Mouse (Mus musculus): ENCODE measurements around the gene Lrrc27.

The Lrrc27 gene

DNA sequence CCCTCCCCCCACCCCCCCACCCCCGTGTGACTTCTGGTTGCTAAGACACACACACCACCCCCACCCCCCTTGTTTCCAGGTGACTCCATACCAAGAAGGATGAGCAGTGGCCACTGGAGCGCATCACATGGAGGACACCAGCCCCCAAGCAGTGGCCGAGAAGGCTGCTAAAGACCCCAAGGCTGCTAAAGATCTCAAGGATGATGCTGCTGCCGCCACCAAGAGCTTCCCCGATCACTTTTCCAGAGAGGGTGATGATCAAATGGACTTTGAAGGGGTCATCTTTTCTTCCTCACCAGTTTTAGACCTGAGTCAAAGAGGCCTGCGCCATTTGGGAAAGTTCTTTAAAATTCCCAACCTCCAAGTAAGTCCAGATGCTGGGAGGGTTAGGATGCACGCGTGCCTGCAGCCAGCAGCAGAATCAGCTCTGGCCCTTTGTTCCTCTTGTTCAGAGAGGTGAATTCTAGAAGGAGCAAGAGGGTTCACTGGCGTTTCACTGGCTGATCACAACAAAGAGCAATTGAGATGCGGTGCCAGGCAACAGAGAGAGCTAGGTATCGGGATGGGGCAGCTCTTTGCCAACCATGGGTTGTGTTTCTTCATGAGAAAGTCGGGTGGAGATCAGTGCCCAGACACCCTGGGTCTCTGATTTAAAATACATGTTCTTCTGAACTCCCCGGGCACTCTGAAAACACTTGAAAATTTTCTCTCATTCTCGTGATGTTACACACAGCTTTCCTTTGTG, 2.0 kb downstream of the Lrrc27 start:
- DNase-seq (ENCODE audit: low spot score) = no peak

DNA sequence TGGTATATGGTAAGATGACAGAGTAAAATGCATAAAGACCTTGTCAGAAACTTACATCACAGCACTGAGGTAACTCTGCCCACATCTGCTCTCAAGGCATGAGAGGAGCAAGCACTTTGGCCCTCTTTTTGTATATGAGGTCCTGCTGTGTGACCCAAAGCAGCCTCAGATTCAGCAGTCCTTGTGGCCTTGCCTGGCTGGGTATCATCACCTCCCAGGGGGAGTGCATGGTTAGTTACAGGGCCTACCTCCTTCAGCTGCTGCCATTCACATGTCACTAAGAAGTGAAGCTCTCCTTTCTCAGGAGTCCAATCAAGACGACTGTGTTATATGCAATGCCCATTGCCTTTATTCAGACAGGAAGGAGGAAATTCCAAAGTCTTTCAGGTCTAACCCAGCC, 2.7 kb downstream of the Lrrc27 start:
- DNase-seq (ENCODE audit: low spot score) = no peak

DNA sequence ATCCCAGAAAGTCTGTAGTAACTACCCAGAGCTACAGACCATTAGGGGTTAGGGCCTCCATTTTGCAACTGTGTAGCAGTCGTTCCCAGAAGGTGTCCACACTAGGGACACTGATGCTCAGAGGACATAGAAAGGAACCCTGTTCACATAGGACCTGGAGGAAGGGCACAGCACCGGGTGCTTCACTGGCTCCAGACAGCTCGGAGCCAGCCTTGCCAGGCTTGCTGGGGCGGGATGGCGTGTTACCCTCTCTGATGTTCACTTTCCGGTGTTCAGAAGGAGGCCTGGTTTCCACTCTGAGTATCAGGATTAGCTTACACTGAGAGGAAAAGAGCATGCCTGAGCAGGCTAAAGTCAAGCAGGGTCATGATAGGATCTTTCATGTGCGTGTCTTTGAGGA, 3.2 kb downstream of the Lrrc27 start:
- DNase-seq (ENCODE audit: low spot score) = no peak

DNA sequence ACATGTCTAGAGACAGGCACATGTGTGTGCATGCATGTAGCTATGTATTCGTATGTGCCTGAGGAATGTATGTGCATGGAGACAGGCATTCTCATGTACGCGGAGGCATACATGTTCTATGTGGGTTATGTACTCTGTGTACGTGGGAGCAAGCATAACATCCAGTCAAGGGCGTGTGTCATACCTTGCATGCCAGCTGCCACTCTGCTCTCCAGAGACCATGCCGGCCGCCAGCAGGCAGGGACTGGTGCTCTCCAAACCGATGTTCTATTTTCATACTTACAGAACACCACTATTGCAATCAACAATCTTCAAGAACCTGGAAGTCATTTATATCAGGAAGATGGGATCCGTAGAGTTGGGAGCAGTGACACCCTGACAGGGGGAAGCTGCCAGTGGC, 3.7 kb downstream of the Lrrc27 start:
- no peak for DNase-seq (ENCODE audit: low spot score)

DNA sequence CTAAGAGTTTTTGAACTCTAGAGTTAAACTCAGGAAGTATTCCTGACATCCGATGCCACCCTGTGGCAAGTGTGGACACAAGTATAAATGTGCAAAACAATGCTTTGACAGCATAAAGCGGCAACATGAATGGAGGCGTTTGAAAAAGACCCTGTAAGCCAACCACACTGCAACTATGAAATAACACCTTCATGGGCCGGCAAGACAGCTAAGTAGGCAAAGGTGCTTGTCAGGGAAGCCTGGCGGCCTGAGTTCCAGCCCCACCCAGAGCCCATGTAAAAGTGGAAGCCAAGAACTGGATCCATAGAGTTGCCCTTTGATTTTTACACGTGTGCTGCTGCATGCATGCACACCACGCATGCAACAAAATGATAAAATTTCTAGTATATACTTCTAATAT, 4.3 kb downstream of the Lrrc27 start:
- DNase-seq (ENCODE audit: low spot score) = no peak

DNA sequence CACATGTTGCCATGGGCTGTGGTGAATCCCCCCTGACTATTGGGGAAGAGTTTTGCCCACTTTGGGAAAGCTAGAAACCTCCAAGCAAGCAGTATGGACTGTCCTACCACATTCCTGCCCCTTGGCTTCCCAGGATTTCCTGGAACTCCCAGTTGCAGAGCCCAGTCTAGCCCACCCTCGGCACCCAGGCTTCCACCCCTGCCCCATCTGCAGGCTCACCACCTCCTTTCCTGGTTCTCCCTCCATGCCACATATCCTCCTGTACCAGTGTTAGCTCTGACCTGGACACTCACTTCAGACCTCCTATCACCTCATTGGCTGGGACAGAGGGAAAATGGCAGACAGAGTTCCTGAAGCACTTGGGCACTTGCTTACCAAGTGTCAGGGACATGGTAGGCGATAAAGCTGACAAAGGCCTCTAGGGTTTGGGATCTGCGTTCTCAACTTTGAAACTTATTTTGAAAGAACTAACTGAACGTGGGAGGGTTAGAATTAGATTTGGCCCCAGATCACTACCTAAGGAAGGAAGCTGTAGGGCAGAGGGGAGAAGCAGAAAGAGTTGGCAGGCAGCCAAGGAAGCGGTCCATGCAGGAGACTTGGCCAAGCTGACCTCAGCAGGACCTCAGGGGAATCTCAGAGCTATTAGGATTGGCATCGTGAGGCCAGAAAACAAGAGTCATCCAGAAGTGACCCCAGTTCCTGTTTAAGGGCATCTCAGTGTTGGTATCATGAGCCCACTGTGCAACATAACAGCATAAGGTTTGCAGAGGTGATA, 6.0 kb downstream of the Lrrc27 start:
- no peak for DNase-seq (ENCODE audit: low spot score)

DNA sequence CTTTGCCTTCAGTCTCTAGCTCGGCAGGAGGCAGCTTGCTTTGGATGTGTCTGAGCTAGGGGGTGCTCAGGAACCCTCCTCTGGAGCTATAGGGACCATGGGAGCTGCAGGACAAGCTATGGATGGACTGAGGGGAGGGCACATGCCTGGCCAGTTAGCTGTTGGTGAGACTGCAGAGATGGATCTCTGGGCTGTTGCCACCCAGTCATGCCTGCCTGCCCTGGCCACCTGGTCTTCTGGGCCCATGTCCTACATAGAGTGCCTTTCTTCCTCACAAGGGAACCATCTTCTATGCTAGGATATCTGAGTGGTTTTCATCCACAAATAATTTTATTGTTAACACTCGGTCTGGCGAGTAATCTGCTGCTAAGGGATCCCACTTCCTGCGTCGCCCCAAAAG, 6.7 kb downstream of the Lrrc27 start:
- no peak for DNase-seq (ENCODE audit: low spot score)

DNA sequence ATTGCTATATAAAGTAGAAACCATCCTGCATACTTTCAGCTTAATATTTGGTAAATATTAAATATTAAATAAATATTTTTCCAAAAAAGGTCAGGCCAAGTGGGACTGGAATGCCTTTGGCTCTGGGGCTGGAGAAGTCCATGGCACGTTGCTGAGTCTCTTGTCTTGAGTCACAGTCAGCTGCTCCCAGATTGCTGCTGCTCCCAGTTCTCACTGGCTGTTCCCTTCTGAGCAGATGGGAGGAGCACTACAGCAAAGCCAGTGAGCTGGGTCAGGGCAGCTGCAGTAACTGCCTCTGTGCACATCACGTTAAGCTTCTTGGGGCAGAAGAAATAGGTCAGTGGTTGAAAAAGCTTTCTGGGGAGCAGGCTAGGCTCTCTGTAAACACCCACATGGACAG, 7.5 kb downstream of the Lrrc27 start:
- no peak for DNase-seq (ENCODE audit: low spot score)

DNA sequence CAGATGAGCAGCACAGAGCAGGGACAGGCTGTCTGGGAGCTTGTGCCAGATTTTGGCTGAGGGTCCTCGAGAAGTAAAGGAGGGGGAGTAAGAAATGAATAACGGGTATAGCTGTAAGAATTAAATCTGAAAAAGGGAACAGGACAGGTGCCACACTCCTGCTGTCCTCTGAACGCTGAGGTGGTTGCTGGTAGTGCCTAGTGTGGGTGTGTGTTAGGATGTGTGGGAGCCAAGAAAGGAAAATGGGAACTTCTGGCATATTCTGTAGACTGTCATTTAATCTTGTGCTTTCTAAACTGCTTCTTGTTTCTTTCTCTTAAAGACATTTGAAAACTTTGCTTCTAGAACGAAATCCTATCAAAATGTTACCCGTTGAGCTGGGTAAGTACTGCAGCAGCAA, 8.3 kb downstream of the Lrrc27 start:
- DNase-seq (ENCODE audit: low spot score) = no peak

DNA sequence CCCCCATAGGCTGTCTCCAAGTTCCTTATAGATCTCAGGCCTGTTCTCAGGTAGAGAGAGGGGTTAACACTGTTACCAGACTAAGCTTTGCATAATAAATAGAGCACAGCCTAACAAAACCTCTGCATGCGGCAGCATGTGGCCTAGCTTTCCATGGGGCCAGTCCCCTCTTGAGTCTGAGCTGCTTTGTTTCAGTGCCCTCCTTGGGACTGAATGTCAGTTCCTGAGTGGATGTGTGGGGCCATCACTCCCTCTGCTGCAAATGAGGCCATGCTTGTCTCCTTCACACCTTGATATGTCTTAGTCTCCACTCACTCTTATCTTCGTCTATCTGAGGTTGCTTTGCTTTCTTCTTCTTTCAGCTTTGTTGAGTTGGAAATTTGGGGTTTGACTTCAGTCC, 9.1 kb downstream of the Lrrc27 start:
- DNase-seq (ENCODE audit: low spot score) = no peak

DNA sequence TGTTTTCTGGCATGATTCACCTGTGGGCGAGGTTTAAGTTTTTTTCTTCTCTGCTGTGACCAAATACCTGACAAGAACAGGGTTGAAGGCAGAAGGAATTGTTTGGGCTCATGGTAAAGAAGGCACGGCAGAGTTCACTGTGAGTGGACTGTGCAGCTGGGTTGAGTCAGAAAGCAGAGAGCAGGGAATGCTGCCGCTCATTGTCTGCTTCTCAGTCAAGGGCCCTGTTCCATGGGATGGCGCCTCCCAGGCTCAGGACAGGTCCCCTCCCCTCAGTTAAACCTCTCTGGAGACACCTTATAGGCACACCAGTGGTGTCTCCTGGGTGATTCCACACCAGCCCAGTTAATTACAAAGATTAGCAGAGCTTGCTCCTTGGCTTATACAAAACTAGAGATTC, 9.6 kb downstream of the Lrrc27 start:
- no peak for DNase-seq (ENCODE audit: low spot score)

DNA sequence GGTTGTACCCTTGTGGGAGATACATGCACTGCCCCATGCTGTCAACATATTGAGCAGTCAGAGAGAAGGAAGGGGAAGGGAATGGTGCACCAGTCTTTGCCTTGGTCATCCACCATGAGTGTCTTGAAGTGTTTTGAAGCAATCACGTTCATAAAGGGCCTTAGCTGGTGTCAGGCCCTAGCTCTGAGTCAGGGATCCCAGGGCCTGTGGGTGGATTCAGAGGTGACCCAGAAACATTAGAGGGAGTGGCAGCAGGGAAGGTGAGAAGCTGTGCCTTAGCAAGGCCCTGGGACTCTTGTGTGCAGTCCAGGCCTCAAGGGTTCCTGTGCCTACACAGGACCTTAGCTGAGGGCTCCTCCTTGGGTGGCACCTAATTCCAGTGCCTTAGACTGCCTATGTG, 11.3 kb downstream of the Lrrc27 start:
- DNase-seq (ENCODE audit: low spot score) = no peak

DNA sequence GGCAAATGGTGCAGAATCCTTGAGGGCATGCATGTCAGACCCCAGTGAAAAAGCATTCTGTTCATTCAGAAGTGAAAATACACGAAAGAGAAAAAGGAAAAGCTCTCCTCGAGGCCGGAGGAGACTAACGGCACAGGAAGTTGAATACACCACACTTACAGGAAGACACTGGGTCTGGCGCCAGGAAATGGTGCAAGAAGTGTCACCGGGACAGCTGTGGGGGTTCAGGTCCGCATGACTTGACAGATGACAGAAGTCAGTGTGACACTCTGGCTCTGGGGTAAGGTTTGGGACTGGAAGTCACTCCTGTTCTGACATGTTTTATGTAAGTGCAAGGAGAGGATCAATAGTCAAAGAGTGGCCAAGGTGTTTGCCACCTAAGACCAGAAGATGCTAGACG, 11.9 kb downstream of the Lrrc27 start:
- no peak for DNase-seq (ENCODE audit: low spot score)

DNA sequence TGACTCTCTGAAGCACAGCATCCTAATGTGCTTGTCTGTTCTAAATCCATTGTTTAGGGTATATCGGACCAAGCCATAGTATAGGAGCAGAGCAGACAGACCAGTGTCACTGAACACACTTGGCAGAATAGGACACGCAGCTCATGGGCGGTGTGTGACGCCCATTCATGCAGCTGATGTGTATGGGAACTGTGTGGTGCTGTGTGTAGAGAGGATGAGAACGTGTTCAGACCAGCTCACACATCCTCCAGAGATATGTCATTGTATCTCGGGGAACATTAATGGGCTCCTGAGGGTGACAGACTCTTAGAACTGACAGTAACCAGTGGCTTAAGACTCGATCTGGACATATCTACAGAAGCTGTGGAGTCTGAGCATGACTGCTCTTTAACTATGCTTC, 13.6 kb downstream of the Lrrc27 start:
- no peak for DNase-seq (ENCODE audit: low spot score)

DNA sequence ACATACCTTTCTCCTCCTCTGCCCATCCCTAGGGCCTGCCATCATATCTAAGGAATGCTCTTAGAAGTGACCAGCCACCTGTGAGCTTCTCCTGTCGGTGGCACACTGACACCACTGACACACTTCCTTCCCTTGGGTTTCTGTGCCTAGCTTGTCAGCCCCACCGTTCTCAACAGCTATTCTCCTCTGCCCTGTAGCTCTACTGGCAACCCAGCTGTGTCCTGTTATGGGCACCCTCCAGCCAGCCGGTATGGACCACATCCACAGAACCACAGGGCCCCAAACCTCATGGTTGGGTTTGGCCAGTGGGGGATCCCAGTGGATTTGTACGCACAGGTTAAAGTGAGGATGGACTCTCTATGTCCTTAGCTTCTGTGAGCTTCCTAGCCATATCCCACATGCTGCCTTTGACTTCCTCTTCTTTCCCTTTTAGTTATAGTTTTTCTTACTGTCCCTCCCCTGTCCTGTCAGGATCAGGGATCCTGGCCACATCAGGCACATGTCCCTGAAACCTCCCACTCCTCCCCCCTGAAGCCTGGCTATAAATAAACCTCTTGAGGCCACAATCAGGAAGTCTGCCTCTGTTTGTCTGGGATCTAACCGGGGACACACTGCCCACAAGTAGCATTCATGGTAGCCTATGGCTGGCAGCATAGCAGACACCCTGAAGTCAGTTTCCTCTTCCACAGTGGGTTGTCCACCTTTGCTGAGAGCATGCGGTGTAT, 15.8 kb downstream of the Lrrc27 start:
- no peak for DNase-seq (ENCODE audit: low spot score)

DNA sequence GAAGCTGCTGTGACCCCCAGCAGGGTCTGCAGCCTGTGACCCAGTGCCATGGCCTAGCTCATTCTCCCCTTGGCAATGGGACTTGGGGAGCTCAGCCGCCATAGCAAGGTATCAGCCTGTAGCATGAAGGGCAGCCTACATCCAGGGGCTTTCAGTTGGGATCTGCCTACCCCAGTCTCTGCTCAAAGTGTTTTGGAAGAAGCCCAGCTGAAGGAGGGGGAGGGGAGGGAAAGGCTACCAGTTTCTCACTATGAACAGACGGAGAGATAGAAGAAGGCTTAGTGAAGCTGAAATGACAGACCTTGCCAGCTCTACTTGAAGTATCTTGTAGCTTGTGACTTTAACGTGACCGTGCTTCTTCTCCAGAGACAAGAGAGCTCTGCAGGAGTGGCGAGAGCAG, 17.0 kb downstream of the Lrrc27 start:
- DNase-seq (ENCODE audit: low spot score) = no peak

DNA sequence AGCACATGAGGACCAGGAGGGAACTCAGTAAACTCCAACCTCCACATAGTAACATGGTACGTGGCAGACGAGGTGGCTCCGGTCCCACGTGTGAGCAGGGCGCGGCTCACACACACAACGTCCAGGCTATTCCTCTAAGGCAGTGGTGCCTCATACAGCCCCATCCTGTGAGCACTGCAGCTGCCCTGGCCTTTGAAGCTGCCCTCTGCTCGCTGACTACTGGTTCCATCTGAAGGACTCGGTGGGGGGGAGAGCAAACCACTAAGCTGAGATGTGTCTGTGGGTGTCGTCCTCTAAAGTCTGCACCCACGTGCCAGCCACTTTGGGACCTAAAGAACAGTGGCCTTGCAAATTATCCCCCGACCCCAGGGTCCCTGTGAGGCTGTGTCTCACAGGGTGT, 17.5 kb downstream of the Lrrc27 start:
- DNase-seq (ENCODE audit: low spot score) = no peak

DNA sequence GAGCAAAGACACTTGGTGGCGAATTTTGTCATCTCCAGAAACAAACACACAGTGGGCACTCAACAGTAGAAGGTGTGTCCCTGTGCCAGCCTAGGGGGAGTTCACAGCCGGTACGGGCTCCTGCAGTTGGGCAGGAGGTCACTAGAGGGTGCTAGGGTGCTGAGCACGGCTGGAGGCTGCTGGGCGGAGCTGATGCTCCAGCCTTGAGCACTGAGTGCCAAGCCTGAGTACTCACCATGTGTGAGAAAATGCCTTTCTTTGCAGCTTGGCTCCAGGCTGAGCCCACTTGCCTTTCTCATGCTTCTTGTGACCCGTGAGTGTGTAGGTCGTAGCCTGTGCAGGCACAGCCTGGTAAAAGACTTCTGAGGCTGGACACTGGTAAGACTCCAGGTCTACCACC, 20.9 kb downstream of the Lrrc27 start:
- DNase-seq (ENCODE audit: low spot score) = peak; percentile 91

DNA sequence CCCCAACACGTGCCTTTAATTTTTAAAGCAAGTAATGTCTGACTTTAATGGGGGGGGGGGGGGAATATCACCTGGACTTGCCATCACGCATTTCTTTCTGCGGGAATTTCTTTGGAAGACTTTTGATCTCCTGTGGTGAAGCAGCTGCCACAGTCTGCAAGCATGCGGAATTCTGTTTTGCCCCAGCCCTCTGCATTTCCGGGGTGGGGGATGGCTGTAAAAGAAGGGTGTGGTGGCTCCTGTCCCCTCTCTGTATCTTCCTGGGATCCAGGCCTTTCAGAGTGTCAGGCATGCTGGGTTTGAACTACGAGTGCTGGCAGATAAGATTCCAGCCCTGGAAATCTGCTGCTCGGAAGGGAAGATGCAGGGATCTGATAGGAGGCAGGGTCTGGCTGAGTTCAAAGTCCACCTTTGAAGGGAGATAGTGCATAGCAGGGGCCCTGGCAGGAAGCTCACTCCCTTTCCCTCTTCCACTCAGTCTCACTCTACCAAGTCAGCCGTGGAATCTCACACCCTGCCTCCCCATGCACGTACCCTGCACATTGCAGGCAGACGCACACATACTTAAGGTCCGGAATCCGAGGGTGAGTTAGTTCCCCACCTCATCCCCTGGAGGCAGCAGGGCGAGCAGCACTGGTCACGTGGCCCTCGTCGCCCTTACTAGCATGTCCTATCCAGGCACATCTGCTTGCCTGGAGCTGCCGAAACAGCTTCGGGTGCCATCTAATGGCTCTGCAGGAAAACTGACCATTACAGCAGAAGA, 21.8 kb downstream of the Lrrc27 start:
- peak; percentile 90 for DNase-seq (ENCODE audit: low spot score)

DNA sequence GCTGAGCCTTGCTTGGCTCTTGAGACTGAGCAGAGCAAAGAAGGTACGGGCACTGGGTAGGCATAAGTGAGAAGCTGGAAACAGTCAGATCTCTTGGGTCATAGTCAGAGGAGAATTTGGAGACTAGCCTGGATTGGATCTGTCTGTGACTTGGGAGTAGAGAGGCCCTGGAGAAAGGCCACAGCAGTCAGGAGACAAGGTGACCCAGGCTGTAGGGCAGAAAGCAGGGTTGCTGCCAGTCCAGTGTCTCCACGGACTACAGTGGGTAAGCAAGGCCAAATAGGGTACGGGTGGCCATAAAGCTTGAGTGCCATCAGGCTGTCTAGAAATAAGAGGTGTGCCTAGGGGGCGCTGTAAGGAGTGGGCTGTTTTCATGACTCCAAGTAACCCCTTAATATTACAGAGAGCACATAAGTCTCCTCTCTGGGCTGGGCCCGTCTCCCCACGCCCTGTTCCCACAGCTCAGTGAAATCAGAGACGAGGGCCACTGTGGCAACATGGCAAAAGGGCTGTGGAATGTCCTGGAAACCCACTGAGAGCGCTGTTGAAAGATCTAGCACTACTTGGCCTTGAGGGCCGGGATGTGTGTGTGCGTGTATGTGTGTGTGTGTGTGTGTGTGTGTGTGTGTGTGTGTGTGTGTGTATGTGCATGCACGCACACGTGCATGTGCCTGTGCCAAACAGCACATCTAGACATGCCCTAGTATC, 23.0 kb downstream of the Lrrc27 start:
- DNase-seq (ENCODE audit: low spot score) = no peak

DNA sequence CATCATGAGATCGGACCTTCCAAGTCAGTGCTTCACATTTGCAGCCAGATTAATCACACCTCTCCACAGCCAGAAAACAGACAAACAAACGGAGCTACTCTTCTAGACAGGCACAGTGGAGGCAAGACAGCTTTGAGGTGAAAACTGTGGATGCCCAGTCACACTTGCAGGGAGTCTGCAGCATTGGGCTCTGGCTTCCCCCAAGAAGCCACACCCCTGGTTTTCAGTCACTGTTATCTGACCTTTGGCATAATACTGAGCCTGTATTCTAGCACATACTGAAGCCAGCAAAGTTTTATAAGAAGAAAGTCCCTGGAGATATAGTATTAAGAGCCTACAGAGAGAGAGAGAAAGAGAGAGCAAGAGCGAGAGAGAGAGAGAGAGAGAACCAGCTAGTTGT, 26.6 kb downstream of the Lrrc27 start:
- no peak for DNase-seq (ENCODE audit: low spot score)

DNA sequence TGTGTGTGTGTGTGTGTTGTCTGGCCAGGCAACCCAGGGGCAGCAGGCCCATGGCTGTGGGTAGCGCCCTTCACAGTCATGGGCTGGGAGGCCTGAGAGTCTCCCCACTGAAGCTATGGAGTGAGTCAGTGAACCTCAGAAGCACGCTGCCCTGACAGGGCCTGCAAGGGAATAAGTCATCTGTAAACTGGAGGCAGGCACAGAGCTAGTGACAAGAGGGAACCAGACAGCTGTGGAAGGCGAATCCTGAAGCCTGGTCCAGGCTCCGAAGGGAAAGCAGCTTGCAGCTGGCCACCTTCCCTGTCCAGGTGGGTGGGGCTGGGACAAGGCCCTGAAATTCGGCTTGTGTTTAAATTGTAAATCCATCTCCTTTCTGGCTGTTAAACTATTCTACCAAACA, 33.3 kb downstream of the Lrrc27 start:
- DNase-seq (ENCODE audit: low spot score) = no peak

Data from embryo, embryonic 10 days (tissue).